Mouse (Mus musculus) limb, embryonic 14.5 days (tissue): Measurements from ENCODE around the gene Os9. TPM values are rescaled to one million over a fixed set of nuclear protein-coding genes. Genes with fewer than 3 reads are reported as not detected.
"Not testable (repeated sequence)": the region's sequence is repeated elsewhere in the genome, so short reads cannot be mapped to it uniquely, and the experiment has no call there.

Experiments
- ATAC-seq: fragments of 200-750 bp; cut with Nextera tagmentation; 2 replicates; pipeline ENCODE4 v1.8.0; 2017; ENCODE audit warnings: low read depth, moderate number of reproducible peaks, moderate TSS enrichment; ENCODE audit not compliant: low FRiP score
- DNase-seq: peaks from one replicate; pipeline ENCODE4 v3.0.0-alpha.2; 2015; ENCODE audit warnings: low spot score
- H3K27ac ChIP-seq: fragments of 300-500 bp; sonication (generic); replicated peaks from 2 replicates; pipeline ENCODE4 v1.5.1; 2014; ENCODE audit warnings: low read depth, mild to moderate bottlenecking, low read length, moderate library complexity, mixed read lengths
- H3K27me3 ChIP-seq: fragments of 300-500 bp; sonication (generic); 2 replicates; pipeline ENCODE4 v1.6.1; 2014; ENCODE audit warnings: low read length, mixed read lengths; ENCODE audit not compliant: control insufficient read depth, insufficient read depth
- H3K36me3 ChIP-seq: fragments of 300-500 bp; sonication (generic); 2 replicates; pipeline ENCODE4 v1.6.1; 2014; ENCODE audit warnings: mild to moderate bottlenecking, low read length, moderate library complexity, mixed read lengths; ENCODE audit not compliant: control insufficient read depth, insufficient read depth
- H3K4me1 ChIP-seq: fragments of 300-500 bp; sonication (generic); 2 replicates; pipeline ENCODE4 v1.6.1; 2014; ENCODE audit warnings: antibody characterized with exemption, low read length, mixed read lengths; ENCODE audit not compliant: control insufficient read depth, insufficient read depth
- H3K4me2 ChIP-seq: fragments of 300-500 bp; sonication (generic); replicated peaks from 2 replicates; pipeline ENCODE4 v1.6.1; 2014; ENCODE audit warnings: low read depth, mild to moderate bottlenecking, low read length, moderate library complexity; ENCODE audit not compliant: severe bottlenecking
- H3K4me3 ChIP-seq: fragments of 300-500 bp; sonication (generic); replicated peaks from 2 replicates; pipeline ENCODE4 v1.5.1; 2014; ENCODE audit warnings: low read length
- H3K9ac ChIP-seq: fragments of 300-500 bp; sonication (generic); 2 replicates; pipeline ENCODE4 v1.6.1; 2014; ENCODE audit warnings: mild to moderate bottlenecking, low read depth, low read length, moderate library complexity; ENCODE audit not compliant: severe bottlenecking
- H3K9me3 ChIP-seq: fragments of 300-500 bp; sonication (generic); 2 replicates; pipeline ENCODE4 v1.6.1; 2016; ENCODE audit warnings: low read length; ENCODE audit not compliant: control insufficient read depth
- POLR2A ChIP-seq: fragments of 200-500 bp; IDR thresholded peaks from 2 replicates; pipeline ENCODE4 v1.8.0; 2012; ENCODE audit warnings: inconsistent platforms, mild to moderate bottlenecking, moderate library complexity, borderline replicate concordance; ENCODE audit not compliant: insufficient read depth, insufficient read length; ENCODE audit errors: extremely low read depth
- WGBS: fragments of 180-500 bp; shearing (Covaris S2); extraction: QIAGEN DNeasy Blood & Tissue Kit; methylation state at CpG from one replicate; pipeline ENCODE4 v1.1.7; 2014; 5-methylcytosine and 5-hydroxymethylcytosine counted together
- polyA plus RNA-seq, 2 experiments: library from polyadenylated mRNA; depleted of rRNA in 1 of 2; stranded (reverse) in 1 of 2; unstranded in 1 of 2; fragments of >200 nt; fragmentation: Nextera tagmentation in 1 of 2; extraction: Ambion mirVana in 1 of 2; gene quantifications; 2 replicates each; pipeline versions ENCODE4 v1.2.1 to v1.2.3; 2012 to 2014

The Os9 gene
- polyA plus RNA-seq, 2 experiments, result 54.7 to 61.0 TPM

DNA sequence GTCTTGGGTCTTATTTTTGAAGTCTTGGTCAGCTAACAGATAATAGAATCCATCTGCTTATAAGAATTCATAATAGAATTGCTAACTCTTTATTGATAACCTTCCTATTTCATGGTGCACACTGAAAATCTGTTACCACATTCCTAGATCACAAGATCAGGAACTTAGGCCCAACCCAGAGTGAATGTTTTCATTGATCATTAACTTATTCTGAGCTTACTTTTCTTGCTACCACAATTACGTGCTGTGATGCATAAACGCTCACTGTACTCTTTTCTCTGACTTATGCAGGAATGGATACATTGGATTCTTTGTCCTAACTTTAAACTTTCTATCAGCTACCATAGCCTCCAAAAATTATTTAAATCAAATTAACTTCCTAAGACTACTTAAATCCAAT, 33.3 kb upstream of the Os9 start:
- no peak for TF ChIP-seq POLR2A
- H3K9me3 ChIP-seq, result no peaks in the 10 kb centered on the region
- WGBS, result 83% methylated on average over 2 of the region's 2 CpGs

DNA sequence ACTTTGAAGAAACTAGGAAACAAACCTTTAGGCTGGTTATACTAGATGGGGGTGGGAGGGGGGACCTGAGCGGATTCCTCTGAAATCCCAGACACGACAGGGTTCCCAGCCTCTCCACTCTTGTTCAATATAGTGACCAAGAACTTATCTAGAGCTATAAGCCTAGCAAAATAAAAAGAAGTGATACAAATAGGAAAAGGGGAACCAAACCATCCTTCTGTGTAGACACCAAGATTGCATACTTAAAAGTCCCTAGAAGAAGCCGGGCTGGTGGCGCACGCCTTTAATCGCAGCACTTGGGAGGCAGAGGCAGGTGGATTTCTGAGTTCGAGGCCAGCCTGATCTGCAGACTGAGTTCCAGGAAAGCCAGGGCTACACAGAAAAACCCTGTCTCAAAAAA, 32.4 kb upstream of the Os9 start:
- H3K4me2 ChIP-seq, result no peak overlapping the region
- H3K4me1 ChIP-seq, result no peaks in the 10 kb centered on the region
- H3K4me3 ChIP-seq, result no peak overlapping the region
- no peak for TF ChIP-seq POLR2A
- H3K27ac ChIP-seq, result no peak overlapping the region
- H3K9me3 ChIP-seq, result no peaks in the 10 kb centered on the region
- no peaks in the 10 kb centered on the region for H3K27me3 ChIP-seq
- ATAC-seq (no peak), DNase-seq (no peak)
- WGBS, result 88% methylated on average over 7 of the region's 7 CpGs
- no peak overlapping the region for H3K9ac ChIP-seq
- no peaks in the 10 kb centered on the region for H3K36me3 ChIP-seq

More for the DNA sequence above, 33.3 kb upstream of the Os9 start:
- no peak overlapping the region for H3K9ac ChIP-seq
- no peak overlapping the region for H3K4me2 ChIP-seq
- H3K36me3 ChIP-seq, result no peaks in the 10 kb centered on the region
- ATAC-seq (no peak), DNase-seq (no peak)
- H3K27me3 ChIP-seq, result no peaks in the 10 kb centered on the region
- no peak overlapping the region for H3K4me3 ChIP-seq
- no peak overlapping the region for H3K27ac ChIP-seq
- H3K4me1 ChIP-seq, result no peaks in the 10 kb centered on the region

DNA sequence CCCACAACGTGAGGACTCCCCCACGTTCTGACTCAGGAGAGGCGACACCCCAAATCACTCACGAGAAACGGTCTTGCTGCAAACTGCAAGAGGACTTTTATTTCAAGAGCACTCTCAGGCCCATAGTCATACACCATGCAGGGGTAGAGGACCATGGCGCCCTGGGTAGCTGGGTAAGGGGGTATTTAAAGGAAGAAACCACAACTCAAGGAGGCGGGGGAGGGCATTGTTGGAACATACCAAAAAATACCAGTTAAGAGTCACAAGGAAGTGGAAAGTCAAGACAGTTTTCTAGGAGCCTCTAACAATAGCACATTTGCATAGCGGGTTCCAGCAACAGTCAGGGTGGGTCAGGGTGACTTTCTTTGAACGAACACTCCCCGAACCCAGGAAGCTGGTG, 31.6 kb upstream of the Os9 start:
- not testable (repeated sequence) for H3K27me3 ChIP-seq, H3K9me3 ChIP-seq, DNase-seq, H3K4me1 ChIP-seq, ATAC-seq, H3K36me3 ChIP-seq, H3K9ac ChIP-seq, H3K27ac ChIP-seq, H3K4me3 ChIP-seq, H3K4me2 ChIP-seq
- 86% methylated on average over 10 of the region's 10 CpGs for WGBS

DNA sequence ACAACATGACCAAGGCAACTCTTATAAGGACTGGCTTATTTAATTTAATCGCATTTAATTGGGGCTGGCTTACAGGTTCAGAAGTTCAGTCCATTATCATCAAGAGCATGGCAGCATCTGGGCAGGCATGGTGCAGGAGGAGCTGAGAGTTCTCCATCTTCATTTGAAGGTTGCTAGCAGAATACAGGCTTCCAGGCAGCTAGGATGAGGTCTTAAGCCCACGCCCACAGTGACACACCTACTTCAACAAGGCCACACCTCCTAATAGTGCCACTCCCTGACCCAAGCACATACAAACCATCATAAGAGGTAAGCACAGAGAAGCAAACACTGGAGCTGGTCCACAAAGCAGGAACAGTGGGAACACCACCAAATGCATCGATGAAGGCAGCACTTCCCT, 30.3 kb upstream of the Os9 start:
- ATAC-seq, DNase-seq, H3K9me3 ChIP-seq, H3K9ac ChIP-seq, H3K4me3 ChIP-seq, H3K4me2 ChIP-seq, H3K36me3 ChIP-seq, H3K27ac ChIP-seq, H3K4me1 ChIP-seq, H3K27me3 ChIP-seq: not testable (repeated sequence)
- WGBS, result 89% methylated on average over 3 of the region's 3 CpGs

DNA sequence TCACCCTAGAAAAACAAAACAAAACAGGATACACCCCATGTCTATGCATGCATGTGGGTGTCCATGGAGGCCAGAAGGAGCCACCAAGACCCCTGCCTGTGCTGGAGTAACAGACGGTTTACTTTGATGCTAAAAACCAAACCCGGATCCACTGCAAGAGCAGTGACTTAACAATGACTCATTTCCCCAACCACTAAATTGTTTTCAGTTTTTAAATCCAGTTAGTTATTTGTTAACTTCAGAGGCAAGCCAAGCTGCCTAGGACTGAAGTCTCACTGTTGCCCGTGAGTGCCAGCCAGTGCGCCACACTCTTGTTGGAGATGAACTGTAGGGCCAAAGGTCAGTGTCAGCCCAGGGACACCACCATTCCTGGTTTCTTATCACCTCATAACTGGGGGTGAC, 29.5 kb upstream of the Os9 start:
- H3K27me3 ChIP-seq, result no peaks in the 10 kb centered on the region
- no peak overlapping the region for H3K4me2 ChIP-seq
- no peak for ATAC-seq
- no peaks in the 10 kb centered on the region for H3K36me3 ChIP-seq
- H3K9me3 ChIP-seq, result no peaks in the 10 kb centered on the region
- TF ChIP-seq POLR2A, result no peak
- H3K27ac ChIP-seq, result no peak overlapping the region
- H3K4me1 ChIP-seq, result no peaks in the 10 kb centered on the region
- no peak overlapping the region for H3K4me3 ChIP-seq
- 75% methylated on average over 4 of the region's 4 CpGs for WGBS
- no peak for DNase-seq
- H3K9ac ChIP-seq, result no peak overlapping the region

DNA sequence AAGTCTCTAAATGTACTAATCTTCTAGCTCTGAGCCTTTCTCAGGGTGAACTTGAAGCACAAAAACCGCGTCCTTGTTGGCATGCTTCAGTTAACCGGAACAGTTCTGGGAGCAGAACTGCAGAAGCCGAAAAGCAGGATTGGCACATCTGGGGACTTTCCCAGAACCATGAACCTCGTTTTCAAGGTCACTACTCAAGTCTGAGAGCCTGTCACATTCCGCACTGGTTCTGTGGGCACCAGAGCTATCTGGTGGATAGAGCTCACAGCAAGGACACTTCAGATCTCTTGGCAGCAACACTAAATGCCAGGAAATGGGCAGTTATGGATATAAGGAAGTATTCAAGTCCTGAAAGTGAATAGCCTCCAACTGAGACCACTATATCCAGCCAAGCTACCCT, 26.2 kb upstream of the Os9 start:
- Histone ChIP-seq H3K27me3 (no peaks in the 10 kb centered on the region), H3K4me1 (no peaks in the 10 kb centered on the region), H3K27ac (no peak overlapping the region), H3K4me3 (no peak overlapping the region), H3K9me3 (no peaks in the 10 kb centered on the region), H3K36me3 (no peaks in the 10 kb centered on the region), H3K4me2 (no peak overlapping the region), H3K9ac (no peak overlapping the region)
- no peak for DNase-seq
- no peak for ATAC-seq
- WGBS, result 70% methylated on average over 6 of the region's 6 CpGs
- no peak for TF ChIP-seq POLR2A
